Mouse (Mus musculus) left cerebral cortex, adult 2 months (tissue): ENCODE results near the gene Cmtm4. TPM values are rescaled to one million over a fixed set of nuclear protein-coding genes. Genes with fewer than 3 reads are reported as not detected.
"Not testable (repeated sequence)": the region's sequence is repeated elsewhere in the genome, so short reads cannot be mapped to it uniquely, and the experiment has no call there.

Source experiments
- DNase-seq, 2 experiments: peaks; one replicate each; pipeline ENCODE4 v3.0.0; 2021 to 2022; ENCODE audit warnings: low spot score in 2 of 2, mixed read lengths in 1 of 2; ENCODE audit errors: extremely low spot score in 1 of 2
- H3K27ac ChIP-seq: fragments of 200-600 bp; 2 replicates; pipeline ENCODE4 v1.8.1; 2022
- H3K4me3 ChIP-seq: fragments of 200-600 bp; 2 replicates; pipeline ENCODE4 v1.8.1; 2022
- CTCF ChIP-seq: fragments of 200-600 bp; IDR thresholded peaks from 2 replicates; pipeline ENCODE4 v1.8.1; 2022; ENCODE audit warnings: antibody characterized with exemption, mild to moderate bottlenecking, moderate library complexity
- intact Hi-C: fragments of 180-260 bp; cut with DNase I; formaldehyde crosslinking; loops from one replicate; pipeline ENCODE4 v1.15.1; 2025
- total RNA-seq, 2 experiments: library from RNA; stranded (reverse); gene quantifications; 2 replicates each; pipeline ENCODE4 v1.2.3; 2021

Cmtm4 gene
- total RNA-seq, 2 experiments from 2014 or later, result 86.7 to 87.4 TPM

DNA sequence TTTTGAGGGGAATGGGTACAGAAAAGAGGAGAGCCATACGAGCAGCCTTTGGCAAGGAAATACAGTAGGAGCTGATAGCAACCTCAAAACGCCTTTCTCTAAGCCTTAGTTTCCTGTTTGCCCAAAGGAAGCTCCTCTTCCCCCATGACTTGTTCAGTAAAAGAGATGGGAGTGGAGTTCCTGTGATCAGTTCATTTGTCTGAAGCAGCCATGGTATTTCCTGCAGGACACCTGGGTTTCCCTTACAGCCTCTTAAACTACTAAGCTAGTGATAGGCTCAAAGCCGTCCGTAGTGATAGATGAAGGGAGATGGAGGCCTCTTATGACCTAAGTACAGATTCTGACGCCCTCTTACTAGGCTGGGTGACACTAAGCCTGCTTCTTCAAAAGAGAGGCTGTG, 53.2 kb downstream of the Cmtm4 start:
- Histone ChIP-seq H3K4me3 (no peak overlapping the region), H3K27ac (no peak overlapping the region)
- DNase-seq, result no peak
- TF ChIP-seq CTCF, result no peak
- intact Hi-C loops, result loop anchor here (5.0 kb wide), 3 partner anchors 165 to 245 kb away; partner anchors contain the start of gene Terb1

DNA sequence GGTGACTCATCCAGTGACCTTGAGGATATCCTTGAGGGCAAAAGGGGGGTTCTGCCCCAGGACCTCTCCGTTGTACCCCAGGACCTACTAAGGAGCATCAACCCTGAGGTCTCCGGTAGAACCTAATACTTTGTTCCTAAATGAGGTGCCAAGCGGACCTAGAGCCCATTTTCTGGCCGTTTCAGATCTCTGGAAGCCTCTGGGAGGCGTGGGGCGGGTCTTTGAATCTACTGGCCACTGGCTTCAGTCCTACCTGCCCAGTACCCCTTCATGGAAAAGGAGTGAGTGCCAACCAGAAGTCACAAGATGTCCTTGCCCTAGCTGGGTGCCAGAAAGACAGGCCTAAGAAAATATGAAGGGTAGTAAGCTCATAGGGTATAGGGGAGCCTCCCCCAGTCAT, 53.9 kb downstream of the Cmtm4 start:
- Histone ChIP-seq H3K27ac (no peak overlapping the region), H3K4me3 (no peak overlapping the region)
- no peak for TF ChIP-seq CTCF
- no peak for DNase-seq
- intact Hi-C loops, result loop anchor here (2.0 to 5.0 kb wide), 6 partner anchors 29 to 244 kb away; partner anchors contain the start of genes Cklf, Dync1li2 and Terb1

- H3K4me3 ChIP-seq, result peak overlapping the region; percentile 62
- TF ChIP-seq CTCF, result no peak
- peak overlapping the region; percentile 75 for H3K27ac ChIP-seq
- intact Hi-C loops, result loop anchor here (2.0 to 5.0 kb wide), 6 partner anchors 28 to 244 kb away; partner anchors contain the start of genes Cklf, Dync1li2 and Terb1
- DNase-seq, result no peak
Measured at GRCm38 (mm10) chr8:104341106-104341561, 54.5 kb downstream of the Cmtm4 start.

DNA sequence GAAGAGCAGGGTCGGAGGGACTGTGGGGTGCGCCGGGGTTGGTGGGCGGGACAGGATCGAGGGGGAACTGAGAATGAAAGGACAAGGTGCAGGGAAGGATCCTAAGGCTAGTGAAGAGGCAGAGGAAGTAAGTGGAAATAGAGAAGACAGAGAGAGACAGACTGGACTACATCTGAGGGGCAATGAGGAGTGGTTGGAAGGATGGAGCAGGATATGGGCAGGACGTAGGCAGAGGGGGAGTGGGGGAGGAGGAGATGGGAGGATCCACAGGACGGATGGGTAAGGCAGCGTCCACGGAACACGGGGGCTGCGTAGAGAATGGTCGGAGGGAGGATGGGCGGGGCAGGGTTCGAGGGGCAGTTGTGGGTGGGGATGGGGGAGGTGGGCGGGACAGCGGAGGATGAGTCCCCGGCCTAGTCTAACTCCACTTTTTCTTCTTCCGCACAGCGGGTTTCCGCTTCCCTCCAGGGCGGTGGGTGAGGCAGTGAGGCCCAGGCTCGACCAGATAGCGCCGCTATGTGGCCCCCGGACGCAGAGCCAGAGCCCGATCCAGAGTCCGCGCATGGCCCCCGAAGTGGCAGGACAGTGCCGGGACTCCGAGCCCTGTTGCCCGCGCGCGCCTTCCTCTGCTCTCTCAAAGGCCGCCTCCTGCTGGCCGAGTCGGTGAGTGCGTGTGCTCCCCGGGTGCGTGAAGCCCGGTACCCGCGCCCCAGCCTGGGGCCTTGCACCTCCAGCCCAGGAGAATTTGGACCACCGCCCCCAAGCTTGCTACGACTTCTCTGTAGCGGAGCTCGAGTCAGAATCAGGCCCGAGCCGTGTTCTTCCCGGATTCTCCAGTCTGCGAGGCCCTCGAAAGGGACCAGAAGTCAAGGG, 55.1 kb downstream of the Cmtm4 start:
- Histone ChIP-seq H3K4me3 (peak overlapping the region; percentile 62), H3K27ac (peak overlapping the region; percentile 75)
- TF ChIP-seq CTCF, result peak; percentile 72
- DNase-seq, result peak; percentile 63 to 65
- intact Hi-C loops, result loop anchor here (2.0 to 5.0 kb wide), 6 partner anchors 28 to 243 kb away; partner anchors contain the start of genes Cklf, Dync1li2 and Terb1

- DNase-seq, result no peak
- intact Hi-C loops, result loop anchor here (2.0 to 5.0 kb wide), 6 partner anchors 27 to 243 kb away; partner anchors contain the start of genes Cklf, Dync1li2 and Terb1
Measured at GRCm38 (mm10) chr8:104339983-104340232, 55.7 kb downstream of the Cmtm4 start.

DNA sequence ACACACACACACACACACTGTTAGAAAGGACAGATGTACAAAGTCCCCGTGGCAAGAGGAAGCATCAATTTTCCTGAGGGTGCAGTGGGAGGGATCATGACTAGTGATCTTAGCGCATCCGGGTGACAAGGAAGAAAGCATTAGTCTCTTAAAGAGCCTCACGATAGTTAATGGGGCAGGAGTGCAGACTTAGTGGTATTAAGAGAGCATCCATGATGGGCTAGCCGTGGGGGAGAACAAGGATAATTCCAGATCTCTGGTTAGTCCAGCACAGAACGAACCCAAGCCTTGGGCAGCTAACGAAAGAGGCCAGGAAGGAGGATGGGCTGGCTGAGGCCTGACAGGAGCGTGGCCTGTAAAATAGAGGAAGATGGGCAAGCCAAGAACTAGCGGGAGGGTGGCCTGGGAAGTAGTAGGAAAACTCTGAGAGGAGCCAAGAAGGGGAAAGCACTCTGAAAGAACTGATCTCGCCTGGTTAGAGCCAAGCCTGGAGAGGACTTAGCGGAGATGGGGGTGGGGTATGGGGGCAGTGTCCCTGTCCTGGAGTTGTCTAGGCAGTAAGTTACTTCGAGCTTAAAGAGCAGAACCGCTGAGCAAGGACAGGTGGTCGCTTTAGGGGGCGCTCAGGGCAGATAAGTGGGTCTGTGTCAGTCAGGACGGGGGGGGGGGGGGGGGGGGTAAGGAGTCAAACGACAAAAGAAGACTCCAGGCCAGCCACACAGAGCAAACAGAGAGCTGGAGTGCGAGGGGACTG, 56.2 kb downstream of the Cmtm4 start, which contains the start of gene Cmtm3:
Cmtm3 (plus strand) TSS at position 182 of the 754 bp plus-strand sequence.
- Histone ChIP-seq H3K4me3 (peak within 1 kb of the TSS; percentile 62), H3K27ac (peak within 1 kb of the TSS; percentile 75; the same call in 1 of the 2 replicates)
- no peak for DNase-seq
- intact Hi-C loops, result no loop called here
- TF ChIP-seq CTCF, result no peak

More at GRCm38 (mm10) chr8:104339983-104340232, 55.7 kb downstream of the Cmtm4 start:
- peak overlapping the region; percentile 62 for H3K4me3 ChIP-seq
- no peak for TF ChIP-seq CTCF
- no peak overlapping the region; the same call in 1 of the 2 replicates for H3K27ac ChIP-seq

- Histone ChIP-seq H3K4me3 (no peak overlapping the region), H3K27ac (no peak overlapping the region)
- TF ChIP-seq CTCF, result peak; percentile 8
- no peak for DNase-seq
- intact Hi-C loops, result no loop called here
Measured at GRCm38 (mm10) chr8:104337890-104338289, 57.7 kb downstream of the Cmtm4 start.

DNA sequence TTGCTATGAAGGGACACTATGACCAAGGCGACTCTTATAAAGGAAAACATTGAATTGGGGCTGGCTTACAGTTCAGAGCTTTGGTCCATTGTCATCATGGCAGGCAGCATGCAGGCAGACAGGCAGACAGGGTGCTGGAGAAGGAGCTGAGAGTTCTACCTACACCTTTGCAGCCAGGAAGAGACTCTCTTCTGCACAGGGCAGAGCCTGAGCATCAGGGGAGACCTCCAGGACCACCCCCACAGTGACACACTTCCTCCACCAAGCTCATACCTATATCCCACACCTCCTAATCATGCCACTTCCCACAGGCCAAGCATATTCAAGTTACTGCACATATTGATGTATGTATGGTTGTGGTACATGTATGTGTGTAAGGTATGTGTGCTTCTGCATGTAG, 58.8 kb downstream of the Cmtm4 start:
- DNase-seq, result no peak
- no peak for TF ChIP-seq CTCF
- Histone ChIP-seq H3K4me3 (no peak overlapping the region), H3K27ac (no peak overlapping the region)
- intact Hi-C loops, result no loop called here

- TF ChIP-seq CTCF, result no peak
- no peak for DNase-seq
- no peak overlapping the region for H3K27ac ChIP-seq
- intact Hi-C loops, result no loop called here
- no peak overlapping the region for H3K4me3 ChIP-seq
Measured at GRCm38 (mm10) chr8:104334196-104334595, 61.4 kb downstream of the Cmtm4 start.

DNA sequence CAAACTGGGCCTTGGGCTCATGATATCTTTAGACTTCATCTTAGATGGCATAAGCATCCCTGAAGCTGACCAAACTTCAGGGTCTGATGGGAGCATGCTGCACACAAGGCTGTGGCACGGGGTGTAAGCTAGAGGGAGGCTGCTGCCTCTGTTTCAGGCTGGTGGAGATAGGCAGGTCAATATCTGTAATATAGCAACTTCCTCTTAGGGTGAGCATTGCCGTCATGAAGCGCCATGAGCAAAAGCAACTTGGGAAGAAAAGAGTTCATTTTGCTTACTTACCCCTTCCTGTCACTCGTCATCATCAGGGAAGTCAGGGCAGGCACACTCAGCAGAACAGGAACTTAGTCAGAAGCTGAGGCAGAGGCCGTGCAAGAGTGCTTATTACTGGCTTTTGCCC, 61.8 kb downstream of the Cmtm4 start:
- no peak overlapping the region for H3K4me3 ChIP-seq
- H3K27ac ChIP-seq, result no peak overlapping the region
- TF ChIP-seq CTCF, result no peak
- DNase-seq, result no peak
- intact Hi-C loops, result no loop called here

DNA sequence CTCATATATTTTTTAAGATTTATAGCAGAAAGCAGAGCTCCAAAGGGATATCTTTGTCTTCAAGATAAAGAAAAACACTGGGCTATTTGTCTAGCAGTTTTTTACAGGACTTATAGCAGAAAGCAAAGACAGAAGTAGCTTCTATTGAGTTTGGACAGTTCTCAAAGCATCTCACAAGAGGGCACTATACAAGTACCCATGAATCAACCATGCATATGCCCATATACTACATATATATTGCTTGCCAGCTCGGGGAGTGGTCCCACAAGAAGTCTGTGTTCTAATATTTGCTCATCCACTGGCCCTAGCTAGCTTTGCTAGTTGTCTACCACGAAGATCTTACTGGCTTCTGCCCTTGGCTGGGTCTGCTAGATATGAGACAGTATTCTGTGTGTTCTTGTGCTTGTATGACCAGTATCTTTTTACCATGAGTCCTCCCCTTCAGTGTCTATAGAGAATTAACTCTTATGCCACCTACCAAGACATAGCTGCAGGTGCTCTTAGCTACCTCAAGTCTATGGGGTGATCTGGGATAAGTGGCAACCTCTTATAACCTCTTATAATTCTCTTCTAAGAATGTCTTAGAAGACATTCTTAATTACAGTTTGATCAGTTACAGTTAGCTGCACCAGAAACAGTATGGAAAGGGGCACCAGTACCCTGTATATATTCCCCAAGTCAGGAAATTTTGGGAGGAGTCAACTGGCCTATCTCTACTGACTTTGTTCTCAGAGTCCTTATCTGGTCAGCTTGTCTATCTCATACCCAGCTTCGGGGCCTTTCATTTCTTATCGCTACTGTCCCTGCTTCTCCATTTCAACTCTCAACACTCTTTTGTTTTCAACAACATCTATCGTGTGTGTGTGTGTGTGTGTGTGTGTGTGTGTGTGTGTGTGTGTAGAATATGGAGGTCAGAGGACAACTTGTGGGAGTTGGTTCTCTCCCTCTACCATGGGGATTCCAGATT, 62.7 kb downstream of the Cmtm4 start:
- no peak overlapping the region for H3K27ac ChIP-seq
- TF ChIP-seq CTCF, result no peak; the same call in none of the 2 replicates
- intact Hi-C loops, result no loop called here
- no peak for DNase-seq
- no peak overlapping the region for H3K4me3 ChIP-seq

- DNase-seq, intact Hi-C loops, H3K4me3 ChIP-seq, H3K27ac ChIP-seq: not testable (repeated sequence)
Measured at GRCm38 (mm10) chr8:104321930-104322329, 73.7 kb downstream of the Cmtm4 start, which contains the start of gene Cmtm2b. Cmtm2b (plus strand) TSS chr8:104322230.

GRCm38 (mm10) chr8:104321267-104321666, 74.3 kb downstream of the Cmtm4 start, which contains the start of gene Gm11020:
Gm11020 (plus strand) TSS chr8:104321567.
- DNase-seq, intact Hi-C loops, H3K4me3 ChIP-seq, H3K27ac ChIP-seq: not testable (repeated sequence)
